Mouse (Mus musculus): Measurements from ENCODE around the gene Rab40b. TPM values are rescaled to one million over a fixed set of nuclear protein-coding genes. Genes with fewer than 3 reads are reported as not detected.

Rab40b gene
- polyA plus RNA-seq, 1 experiment from 2014 or later = 11.4 TPM

- no peak for ATAC-seq (ENCODE audit: low FRiP score)
- no peak overlapping the region for H3K4me3 ChIP-seq (replicated peaks; ENCODE audit: low read length)
- DNase-seq (ENCODE audit: low spot score) = no peak
- H3K36me3 ChIP-seq (replicated peaks; ENCODE audit: control insufficient read depth, insufficient read depth) = peaks cover 77% of the 10 kb centered on the region
- H3K4me1 ChIP-seq (replicated peaks; ENCODE audit: control insufficient read depth, insufficient read depth, low read length) = no peaks in the 10 kb centered on the region
- H3K9ac ChIP-seq = no peak overlapping the region
- 93% methylated on average over 8 of the region's 8 CpGs for WGBS
- H3K27ac ChIP-seq = no peak overlapping the region
- H3K9me3 ChIP-seq (ENCODE audit: control insufficient read depth, low read length) = 0 out of 2 replicates have a peak, but pooled peaks cover 5% of the 10 kb centered on the region
- H3K4me2 ChIP-seq (replicated peaks) = no peak overlapping the region
- no peaks in the 10 kb centered on the region for H3K27me3 ChIP-seq (ENCODE audit: control insufficient read depth, insufficient read depth, low read length)
Measured at GRCm38 (mm10) chr11:121306608-121307007, 81.4 kb downstream of the Rab40b start.

Small RNA genes within 50 kb of the gene (microRNA-seq; reads per million reads assigned to microRNA genes)
- gene Mir7236 = not detected

Other genes starting within 250 kb of the Rab40b start
- not detected in 2 replicates for gene Tex19.1, start 242.1 kb downstream of the Rab40b start, polyA plus RNA-seq (2014; fragmentation: Nextera tagmentation; extraction: Ambion mirVana)
- 0.19 and 0.99 TPM in 2 replicates for gene Uts2r, start 228.0 kb downstream of the Rab40b start, polyA plus RNA-seq (2014; fragmentation: Nextera tagmentation; extraction: Ambion mirVana)
- gene Hexdc, start 183.8 kb downstream of the Rab40b start, polyA plus RNA-seq (2014; fragmentation: Nextera tagmentation; extraction: Ambion mirVana) = 23.2 and 27.5 TPM in 2 replicates
- 30.3 and 31.1 TPM in 2 replicates for gene Ogfod3, start 183.5 kb downstream of the Rab40b start, polyA plus RNA-seq (2014; fragmentation: Nextera tagmentation; extraction: Ambion mirVana)
- 36.3 and 37.5 TPM in 2 replicates for gene Cybc1, start 158.9 kb downstream of the Rab40b start, polyA plus RNA-seq (2014; fragmentation: Nextera tagmentation; extraction: Ambion mirVana)
- gene Narf, start 151.0 kb downstream of the Rab40b start, polyA plus RNA-seq (2014; fragmentation: Nextera tagmentation; extraction: Ambion mirVana) = 79.6 and 86.0 TPM in 2 replicates
- gene Foxk2, start 128.3 kb downstream of the Rab40b start, polyA plus RNA-seq (2014; fragmentation: Nextera tagmentation; extraction: Ambion mirVana) = 15.3 and 18.5 TPM in 2 replicates
- 87.1 and 95.2 TPM in 2 replicates for gene Wdr45b, start 33.8 kb downstream of the Rab40b start, polyA plus RNA-seq (2014; fragmentation: Nextera tagmentation; extraction: Ambion mirVana)
- 7.1 and 7.6 TPM in 2 replicates for gene Fn3krp, start 33.1 kb upstream of the Rab40b start, polyA plus RNA-seq (2014; fragmentation: Nextera tagmentation; extraction: Ambion mirVana)
- gene Fn3k, start 46.7 kb upstream of the Rab40b start, polyA plus RNA-seq (2014; fragmentation: Nextera tagmentation; extraction: Ambion mirVana) = 4.8 and 5.5 TPM in 2 replicates
- gene Tbcd, start 63.7 kb upstream of the Rab40b start, polyA plus RNA-seq (2014; fragmentation: Nextera tagmentation; extraction: Ambion mirVana) = 55.7 and 57.7 TPM in 2 replicates
- gene Zfp750, start 131.1 kb upstream of the Rab40b start, polyA plus RNA-seq (2014; fragmentation: Nextera tagmentation; extraction: Ambion mirVana) = 0.19 and 0.21 TPM in 2 replicates